17 mouse cellular contexts compared by ENCODE assay signal in genomic region chr6:49965944-49966545, GRCm38 (mm10).
DNase-seq lines count a peak whose midpoint lies in the region; ATAC-seq and TF ChIP-seq lines count a peak whose summit lies in the region.
"Had no signal": no experiment of that assay in that cellular context is flagged by ENCODE, and none has a peak within 500 bp of the region (broad histone marks: within the 10 kb centered on the region; RNA-seq: fewer than 3 reads in every experiment).

No protein-coding gene starts in this region.

- no peak for TF ChIP-seq EP300 in lung, postnatal 0 days (IDR thresholded peaks at IDR 0.05)

- intact Hi-C loops in left cerebral cortex, postnatal 25 days (cut with DNase I), result no loop called here

- H3K4me1 ChIP-seq in lung, embryonic 14.5 days (ENCODE audit: insufficient read depth), result no peaks in the 10 kb centered on the region
- H3K4me1 ChIP-seq in lung, postnatal 0 days (ENCODE audit: insufficient read depth, low read depth, low read length), result no peaks in the 10 kb centered on the region
- no peaks in the 10 kb centered on the region for H3K4me1 ChIP-seq in kidney, embryonic 15.5 days
- H3K4me1 ChIP-seq in limb, embryonic 10.5 days, result peaks cover 16% of the 10 kb centered on the region
- H3K4me1 ChIP-seq in hindbrain, embryonic 16.5 days (ENCODE audit: control insufficient read depth, insufficient read depth, low read depth, low read length), result no peaks in the 10 kb centered on the region
- H3K4me1 ChIP-seq: embryonic facial prominence, embryonic 12.5 days; forebrain, embryonic 10.5 days; hindbrain, embryonic 13.5 days; liver, embryonic 12.5 days; neural tube, embryonic 13.5 days had no signal

- no peaks in the 10 kb centered on the region for H3K27me3 ChIP-seq in lung, embryonic 14.5 days (ENCODE audit: insufficient read depth, low read length)
- no peaks in the 10 kb centered on the region for H3K27me3 ChIP-seq in lung, postnatal 0 days (replicated peaks; ENCODE audit: insufficient read depth, low read length)
- H3K27me3 ChIP-seq in kidney, embryonic 15.5 days, result no peaks in the 10 kb centered on the region
- no peaks in the 10 kb centered on the region; the same call in 1 of the 2 replicates for H3K27me3 ChIP-seq in limb, embryonic 10.5 days (ENCODE audit: low read depth, poor library complexity, severe bottlenecking)
- no peaks in the 10 kb centered on the region for H3K27me3 ChIP-seq in hindbrain, embryonic 16.5 days (replicated peaks; ENCODE audit: control insufficient read depth, insufficient read depth, low read length)
- H3K27me3 ChIP-seq: embryonic facial prominence, embryonic 12.5 days; hindbrain, embryonic 13.5 days; liver, embryonic 12.5 days; neural tube, embryonic 13.5 days had no signal

- no peak overlapping the region for H3K9ac ChIP-seq in lung, embryonic 14.5 days
- H3K9ac ChIP-seq in lung, postnatal 0 days (replicated peaks; ENCODE audit: low read depth), result no peak overlapping the region
- no peak overlapping the region for H3K9ac ChIP-seq in kidney, embryonic 15.5 days
- no peak overlapping the region for H3K9ac ChIP-seq in hindbrain, embryonic 16.5 days (ENCODE audit: low read depth, low read length)
- H3K9ac ChIP-seq: embryonic facial prominence, embryonic 12.5 days; hindbrain, embryonic 13.5 days; liver, embryonic 12.5 days; neural tube, embryonic 13.5 days had no signal

- peak; percentile 37 for DNase-seq in lung, embryonic 14.5 days
- no peak for DNase-seq in lung, postnatal 0 days (ENCODE audit: low spot score)
- DNase-seq in limb, embryonic 10.5 days (ENCODE audit: low spot score), result no peak
- no peak for DNase-seq in left cerebral cortex, postnatal 25 days (ENCODE audit: low spot score in 2 of 2)
- no peak for DNase-seq in spleen, adult 18-20 months
- no peak for DNase-seq in frontal cortex, postnatal 25 days (ENCODE audit: low spot score in 2 of 2)
- DNase-seq: adrenal gland, adult 2 months; cerebellum, adult 11-12 months; right cerebral cortex, postnatal 4 days had no signal

- ATAC-seq in lung, embryonic 14.5 days (ENCODE audit: insufficient read depth), result no peak
- ATAC-seq in lung, postnatal 0 days, result no peak
- ATAC-seq in kidney, embryonic 15.5 days (replicated peaks; ENCODE audit: low FRiP score), result 0 out of 2 replicates have a peak, but pooled peaks have one; percentile 49
- ATAC-seq in hindbrain, embryonic 16.5 days, result no peak
- ATAC-seq: liver, embryonic 12.5 days had no signal

- no peaks in the 10 kb centered on the region for H3K36me3 ChIP-seq in lung, embryonic 14.5 days (ENCODE audit: insufficient read depth)
- H3K36me3 ChIP-seq in lung, postnatal 0 days (ENCODE audit: insufficient read depth, low read length), result no peaks in the 10 kb centered on the region
- H3K36me3 ChIP-seq in kidney, embryonic 15.5 days, result no peaks in the 10 kb centered on the region
- no peaks in the 10 kb centered on the region for H3K36me3 ChIP-seq in limb, embryonic 10.5 days
- H3K36me3 ChIP-seq in hindbrain, embryonic 16.5 days (ENCODE audit: control insufficient read depth, insufficient read depth, low read length), result no peaks in the 10 kb centered on the region
- H3K36me3 ChIP-seq: embryonic facial prominence, embryonic 12.5 days; forebrain, embryonic 10.5 days; hindbrain, embryonic 13.5 days; liver, embryonic 12.5 days; neural tube, embryonic 13.5 days had no signal

- 72% methylated on average over 5 of the region's 5 CpGs for WGBS in lung, embryonic 14.5 days
- 68% methylated on average over 5 of the region's 5 CpGs for WGBS in lung, postnatal 0 days
- 67% methylated on average over 5 of the region's 5 CpGs for WGBS in kidney, embryonic 15.5 days
- 76% methylated on average over 5 of the region's 5 CpGs for WGBS in limb, embryonic 10.5 days
- WGBS in hindbrain, embryonic 16.5 days, result 81% methylated on average over 5 of the region's 5 CpGs

- no peak overlapping the region for H3K4me3 ChIP-seq in lung, embryonic 14.5 days (ENCODE audit: low read depth, low read length)
- H3K4me3 ChIP-seq in lung, postnatal 0 days (ENCODE audit: low read depth, low read length), result no peak overlapping the region
- no peak overlapping the region for H3K4me3 ChIP-seq in kidney, embryonic 15.5 days (replicated peaks)
- no peak overlapping the region for H3K4me3 ChIP-seq in limb, embryonic 10.5 days
- H3K4me3 ChIP-seq in hindbrain, embryonic 16.5 days (ENCODE audit: low read length), result no peak overlapping the region
- H3K4me3 ChIP-seq: embryonic facial prominence, embryonic 12.5 days; forebrain, embryonic 10.5 days; hindbrain, embryonic 13.5 days; layer of hippocampus, adult 2 months; liver, embryonic 12.5 days; neural tube, embryonic 13.5 days had no signal

- H3K9me3 ChIP-seq in lung, embryonic 14.5 days (ENCODE audit: low read depth, low read length), result no peaks in the 10 kb centered on the region
- no peaks in the 10 kb centered on the region for H3K9me3 ChIP-seq in lung, postnatal 0 days (ENCODE audit: low read length)
- H3K9me3 ChIP-seq in kidney, embryonic 15.5 days (replicated peaks), result no peaks in the 10 kb centered on the region
- no peaks in the 10 kb centered on the region for H3K9me3 ChIP-seq in limb, embryonic 10.5 days (replicated peaks)
- H3K9me3 ChIP-seq in hindbrain, embryonic 16.5 days (ENCODE audit: control insufficient read depth, low read length), result no peaks in the 10 kb centered on the region
- H3K9me3 ChIP-seq: embryonic facial prominence, embryonic 12.5 days; forebrain, embryonic 10.5 days; hindbrain, embryonic 13.5 days; liver, embryonic 12.5 days; neural tube, embryonic 13.5 days had no signal

- H3K27ac ChIP-seq in lung, embryonic 14.5 days (ENCODE audit: low read depth), result no peak overlapping the region
- H3K27ac ChIP-seq in lung, postnatal 0 days (ENCODE audit: low read length), result no peak overlapping the region
- H3K27ac ChIP-seq in kidney, embryonic 15.5 days, result peak overlapping the region; percentile 46; the same call in 1 of the 2 replicates
- peak overlapping the region; percentile 51; the same call in 1 of the 2 replicates for H3K27ac ChIP-seq in limb, embryonic 10.5 days
- no peak overlapping the region for H3K27ac ChIP-seq in hindbrain, embryonic 16.5 days (ENCODE audit: low read depth, low read length)
- H3K27ac ChIP-seq: embryonic facial prominence, embryonic 12.5 days; forebrain, embryonic 10.5 days; hindbrain, embryonic 13.5 days; layer of hippocampus, adult 2 months; liver, embryonic 12.5 days; neural tube, embryonic 13.5 days had no signal

- TF ChIP-seq CTCF in lung, embryonic 14.5 days (IDR thresholded peaks at IDR 0.05; ENCODE audit: low read depth), result no peak
- no peak for TF ChIP-seq CTCF in lung, postnatal 0 days (IDR thresholded peaks at IDR 0.05)

- H3K4me2 ChIP-seq in lung, embryonic 14.5 days, result no peak overlapping the region
- H3K4me2 ChIP-seq in lung, postnatal 0 days (replicated peaks; ENCODE audit: low read depth, low read length), result no peak overlapping the region
- H3K4me2 ChIP-seq in kidney, embryonic 15.5 days, result no peak overlapping the region
- no peak overlapping the region for H3K4me2 ChIP-seq in hindbrain, embryonic 16.5 days (ENCODE audit: low read length)
- H3K4me2 ChIP-seq: embryonic facial prominence, embryonic 12.5 days; hindbrain, embryonic 13.5 days; liver, embryonic 12.5 days; neural tube, embryonic 13.5 days had no signal

Comparison
In these comparisons a context has a peak if more than half of its experiments do, and no peak if none do; other contexts are left out.
1. H3K27ac ChIP-seq: peak in kidney, embryonic 15.5 days (single experiment) and limb, embryonic 10.5 days (single experiment); none in lung, embryonic 14.5 days (single experiment), lung, postnatal 0 days (single experiment) and hindbrain, embryonic 16.5 days (single experiment).